Mouse (Mus musculus) heart, adult 2 months (tissue): ENCODE measurements at regions not wholly inside any gene's neighbourhood (a gene's known extent, or its start where the extent isn't known, plus 50 kb on each side); places are given as distances from the start of the nearest gene placed in this dataset.

Experiments used
- DNase-seq, 2 experiments: peaks; one replicate each; pipeline ENCODE4 v3.0.0; 2021
- H3K27ac ChIP-seq: fragments of 200-600 bp; 2 replicates; pipeline ENCODE4 v1.8.1; 2022
- H3K27me3 ChIP-seq: fragments of 200-500 bp; 2 replicates; pipeline ENCODE4 v1.6.1; 2012; ENCODE audit warnings: mild to moderate bottlenecking, low read length, inconsistent platforms, mixed read lengths; ENCODE audit not compliant: control insufficient read depth, insufficient read depth
- H3K36me3 ChIP-seq: fragments of 200-500 bp; 2 replicates; pipeline ENCODE4 v1.6.1; 2012; ENCODE audit warnings: low read length, inconsistent platforms; ENCODE audit not compliant: control insufficient read depth, insufficient read depth
- H3K4me1 ChIP-seq: fragments of 200-500 bp; 2 replicates; pipeline ENCODE4 v1.6.1; 2011; ENCODE audit warnings: low read length; ENCODE audit not compliant: control insufficient read depth, insufficient read depth
- H3K4me3 ChIP-seq: fragments of 200-600 bp; 2 replicates; pipeline ENCODE4 v1.8.1; 2022
- H3K79me2 ChIP-seq: fragments of 200-500 bp; replicated peaks from 2 replicates; pipeline ENCODE4 v1.6.1; 2012; ENCODE audit warnings: mild to moderate bottlenecking, inconsistent platforms, low read length, moderate library complexity, mixed read lengths; ENCODE audit not compliant: control insufficient read depth, insufficient read depth
- H3K9ac ChIP-seq: fragments of 200-500 bp; 2 replicates; pipeline ENCODE4 v1.6.1; 2012; ENCODE audit warnings: low read depth, mild to moderate bottlenecking, control low read depth, inconsistent platforms, low read length, mixed read lengths
- CTCF ChIP-seq: fragments of 200-600 bp; IDR thresholded peaks from 2 replicates; pipeline ENCODE4 v1.8.1; 2022; ENCODE audit warnings: antibody characterized with exemption, mild to moderate bottlenecking, moderate library complexity
- EP300 ChIP-seq: fragments of 200-500 bp; IDR thresholded peaks from 2 replicates; pipeline ENCODE4 v1.6.1; 2011; ENCODE audit warnings: low read depth, low read length, control low read depth; ENCODE audit not compliant: insufficient read depth
- POLR2A ChIP-seq: fragments of 200-500 bp; IDR thresholded peaks from 2 replicates; pipeline ENCODE4 v1.6.1; 2011; ENCODE audit warnings: mild to moderate bottlenecking, low read depth, low read length, control low read depth; ENCODE audit not compliant: insufficient read depth
- whole genome bisulfite sequencing: fragments of 180-500 bp; shearing (Covaris S2); methylation state at CpG from one replicate; pipeline ENCODE4 v1.1.7; 2018; 5-methylcytosine and 5-hydroxymethylcytosine counted together
- intact Hi-C: fragments of 180-260 bp; cut with DNase I; formaldehyde crosslinking; loops from one replicate; pipeline ENCODE4 v1.15.1; 2025

- intact Hi-C loops = no loop called here
- TF ChIP-seq POLR2A (no peak), EP300 (no peak), CTCF (no peak)
- Histone ChIP-seq H3K27ac (no peak overlapping the region), H3K4me3 (no peak overlapping the region), H3K27me3 (no peaks in the 10 kb centered on the region), H3K36me3 (no peaks in the 10 kb centered on the region), H3K9ac (no peak overlapping the region), H3K79me2 (no peaks in the 10 kb centered on the region), H3K4me1 (no peaks in the 10 kb centered on the region)
- DNase-seq = peak in 1 of 2 experiments; percentile 14
- 42% methylated on average over 2 of the region's 2 CpGs for WGBS
These were observed 215.1 kb upstream of the Tas2r119 start for GRCm38 (mm10) chr15:31961963-31962362.

GRCm38 (mm10) chr15:31964911-31965310, 212.2 kb upstream of the Tas2r119 start:
- 95% methylated on average over 6 of the region's 6 CpGs for WGBS
- Histone ChIP-seq H3K27ac (no peak overlapping the region), H3K4me3 (no peak overlapping the region), H3K79me2 (no peaks in the 10 kb centered on the region), H3K27me3 (no peaks in the 10 kb centered on the region), H3K4me1 (no peaks in the 10 kb centered on the region), H3K9ac (no peak overlapping the region), H3K36me3 (no peaks in the 10 kb centered on the region)
- DNase-seq = no peak
- TF ChIP-seq EP300 = no peak
- no peak for TF ChIP-seq CTCF
- no peak for TF ChIP-seq POLR2A
- intact Hi-C loops = no loop called here

GRCm38 (mm10) chr15:31965542-31965941, 211.5 kb upstream of the Tas2r119 start:
- Histone ChIP-seq H3K27ac (no peak overlapping the region), H3K79me2 (no peaks in the 10 kb centered on the region), H3K4me1 (no peaks in the 10 kb centered on the region), H3K9ac (no peak overlapping the region), H3K36me3 (no peaks in the 10 kb centered on the region), H3K27me3 (no peaks in the 10 kb centered on the region), H3K4me3 (no peak overlapping the region)
- intact Hi-C loops = no loop called here
- TF ChIP-seq CTCF (no peak), POLR2A (no peak), EP300 (no peak)
- WGBS = 88% methylated on average over 4 of the region's 4 CpGs
- no peak for DNase-seq

GRCm38 (mm10) chr15:31972891-31973290, 204.2 kb upstream of the Tas2r119 start:
- H3K27ac ChIP-seq = no peak overlapping the region
- 72% methylated on average over 7 of the region's 7 CpGs for WGBS
- no peak overlapping the region for H3K4me3 ChIP-seq
- no peaks in the 10 kb centered on the region for H3K36me3 ChIP-seq
- H3K79me2 ChIP-seq = no peaks in the 10 kb centered on the region
- no peak for DNase-seq
- no peaks in the 10 kb centered on the region for H3K27me3 ChIP-seq
- intact Hi-C loops = no loop called here
- H3K4me1 ChIP-seq = no peaks in the 10 kb centered on the region
- TF ChIP-seq EP300 (no peak), CTCF (no peak)
- H3K9ac ChIP-seq = no peak overlapping the region

GRCm38 (mm10) chr15:31973889-31974288, 203.2 kb upstream of the Tas2r119 start:
- Histone ChIP-seq H3K27me3 (no peaks in the 10 kb centered on the region), H3K9ac (no peak overlapping the region), H3K27ac (no peak overlapping the region), H3K36me3 (no peaks in the 10 kb centered on the region), H3K79me2 (no peaks in the 10 kb centered on the region), H3K4me3 (no peak overlapping the region), H3K4me1 (no peaks in the 10 kb centered on the region)
- WGBS = 82% methylated on average over 11 of the region's 11 CpGs
- DNase-seq = no peak
- intact Hi-C loops = no loop called here
- no peak for TF ChIP-seq POLR2A
- TF ChIP-seq CTCF = no peak
- TF ChIP-seq EP300 = no peak

GRCm38 (mm10) chr15:31976461-31976860, 200.6 kb upstream of the Tas2r119 start:
- H3K36me3 ChIP-seq = no peaks in the 10 kb centered on the region
- no peak for TF ChIP-seq EP300
- no peak for TF ChIP-seq POLR2A
- no peak for TF ChIP-seq CTCF
- no peaks in the 10 kb centered on the region for H3K79me2 ChIP-seq
- intact Hi-C loops = no loop called here
- H3K27me3 ChIP-seq = no peaks in the 10 kb centered on the region
- no peak for DNase-seq
- WGBS = 46% methylated on average over 4 of the region's 4 CpGs
- H3K4me3 ChIP-seq = no peak overlapping the region
- H3K9ac ChIP-seq = no peak overlapping the region
- H3K27ac ChIP-seq = no peak overlapping the region
- no peaks in the 10 kb centered on the region for H3K4me1 ChIP-seq
